Mouse (Mus musculus): ENCODE results near the gene Ppp1r18.

GRCm38 (mm10) chr17:35870884-35871696 is 5.7 kb downstream of the Ppp1r18 start:
- TF ChIP-seq CTCF (IDR thresholded peaks at IDR 0.05; ENCODE audit: low read depth): peak; percentile 57
- no peak for TF ChIP-seq EP300 (IDR thresholded peaks at IDR 0.05; ENCODE audit: low read depth)
